ENCODE assay signal across 8 mouse cellular contexts in the genomic region with DNA sequence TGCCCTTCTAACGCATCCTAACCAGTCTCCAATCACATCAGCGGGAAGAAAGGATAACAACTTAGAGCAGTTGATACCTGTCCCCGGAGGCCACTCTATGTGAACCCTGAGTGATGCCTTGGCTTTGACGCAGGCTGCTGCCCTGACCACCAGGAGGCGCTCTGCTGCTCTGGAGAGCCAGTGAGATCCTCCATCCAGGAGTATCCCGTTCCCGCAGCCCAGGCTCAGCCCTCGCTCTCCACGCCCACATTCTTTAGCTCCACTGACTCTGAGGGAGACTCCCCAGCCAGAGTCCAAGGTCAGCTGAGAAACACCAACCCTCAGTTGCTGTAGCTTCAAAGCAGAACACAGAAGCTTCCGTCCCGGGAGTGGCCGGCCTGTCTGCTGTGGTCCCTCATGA.
A peak's percentile ranks its signal among the peaks of the same experiment; 100 is the strongest.
DNase-seq lines count a peak whose midpoint lies in the region; ATAC-seq and TF ChIP-seq lines count a peak whose summit lies in the region.

No protein-coding gene starts in this region.

- H3K4me1 ChIP-seq in forebrain, postnatal 0 days (ENCODE audit: insufficient read depth): no peaks in the 10 kb centered on the region
- no peaks in the 10 kb centered on the region for H3K4me1 ChIP-seq in kidney, adult 2 months (ENCODE audit: control insufficient read depth, insufficient read depth, low read length)
- H3K4me1 ChIP-seq in small intestine, adult 2 months (ENCODE audit: control insufficient read depth, insufficient read depth, insufficient read length, low read length): no peaks in the 10 kb centered on the region

- no peak overlapping the region for H3K9ac ChIP-seq in forebrain, postnatal 0 days

- no peak for ATAC-seq in forebrain, postnatal 0 days

- H3K36me3 ChIP-seq in forebrain, postnatal 0 days (ENCODE audit: insufficient read depth): no peaks in the 10 kb centered on the region
- no peaks in the 10 kb centered on the region for H3K36me3 ChIP-seq in kidney, adult 2 months (ENCODE audit: control insufficient read depth, insufficient read depth, low read length)
- H3K36me3 ChIP-seq in small intestine, adult 2 months (ENCODE audit: control insufficient read depth, insufficient read depth, low read length): no peaks in the 10 kb centered on the region

- WGBS in forebrain, postnatal 0 days: 13% methylated on average over 12 of the region's 12 CpGs
- WGBS in kidney, adult 2 months: 4% methylated on average over 12 of the region's 12 CpGs
- WGBS in small intestine, adult 2 months: 12% methylated on average over 12 of the region's 12 CpGs

- no peak overlapping the region for H3K27ac ChIP-seq in forebrain, postnatal 0 days (ENCODE audit: low read depth, low read length)
- no peak overlapping the region for H3K27ac ChIP-seq in kidney, adult 2 months (ENCODE audit: insufficient read depth, low read depth, low read length)
- H3K27ac ChIP-seq in small intestine, adult 2 months (ENCODE audit: insufficient read depth, low read depth, low read length): no peak overlapping the region

- no peaks in the 10 kb centered on the region for H3K9me3 ChIP-seq in forebrain, postnatal 0 days (ENCODE audit: low read length)

- TF ChIP-seq POLR2A in kidney, adult 2 months (IDR thresholded peaks at IDR 0.05; ENCODE audit: low read depth, low read length): no peak
- no peak for TF ChIP-seq POLR2A in small intestine, adult 2 months (IDR thresholded peaks at IDR 0.05; ENCODE audit: low read depth, low read length)

- H3K4me3 ChIP-seq in forebrain, postnatal 0 days (ENCODE audit: low read depth, low read length): no peak overlapping the region
- H3K4me3 ChIP-seq in kidney, adult 2 months (ENCODE audit: insufficient read depth, low read depth, low read length): no peak overlapping the region
- H3K4me3 ChIP-seq in small intestine, adult 2 months (ENCODE audit: low read depth, low read length): no peak overlapping the region

- H3K27me3 ChIP-seq in forebrain, postnatal 0 days (ENCODE audit: insufficient read depth, low read length): no peaks in the 10 kb centered on the region
- H3K27me3 ChIP-seq in kidney, adult 2 months (replicated peaks; ENCODE audit: control insufficient read depth, insufficient read depth, low read length): no peaks in the 10 kb centered on the region
- no peaks in the 10 kb centered on the region for H3K27me3 ChIP-seq in small intestine, adult 2 months (ENCODE audit: control insufficient read depth, insufficient read depth, low read length)

- intact Hi-C loops in left cerebral cortex, postnatal 14 days (cut with DNase I): loop anchor here (5.0 kb wide), 1 partner anchor 307 kb away; the partner anchor contains the start of gene Ajap1

- no peak overlapping the region for H3K4me2 ChIP-seq in forebrain, postnatal 0 days (ENCODE audit: low read depth)

- peak; percentile 69 for TF ChIP-seq CTCF in forebrain, postnatal 0 days (IDR thresholded peaks at IDR 0.05; ENCODE audit: low read depth)
- TF ChIP-seq CTCF in kidney, adult 2 months (conservative IDR thresholded peaks at IDR 0.05; ENCODE audit: insufficient read depth, insufficient read length, low read depth, low read length): peak; percentile 65
- TF ChIP-seq CTCF in small intestine, adult 2 months (IDR thresholded peaks at IDR 0.05; ENCODE audit: extremely low read depth, insufficient read length, insufficient replicate concordance, low read depth, low read length): peak; percentile 44; the same call in 1 of the 2 replicates

- DNase-seq in left cerebral cortex, adult 18-20 months (ENCODE audit: low spot score in 2 of 2): peak; percentile 41 to 64
- DNase-seq in left cerebral cortex, postnatal 14 days (ENCODE audit: low spot score in 2 of 2): no peak
- DNase-seq in adrenal gland, postnatal 10 days: peak; percentile 70
- peak; percentile 36 for DNase-seq in forebrain, postnatal 0 days
- peak; percentile 56 for DNase-seq in kidney, adult 2 months
- peak; percentile 4 for DNase-seq in lung, adult 18-20 months
- no peak for DNase-seq in thymus, postnatal 14 days

Comparison
In these comparisons a context has a peak if more than half of its experiments do, and no peak if none do; other contexts are left out.
1. DNase-seq: peak in left cerebral cortex, adult 18-20 months (2 of 2), adrenal gland, postnatal 10 days (single experiment), forebrain, postnatal 0 days (single experiment), kidney, adult 2 months (single experiment) and lung, adult 18-20 months (2 of 2); none in left cerebral cortex, postnatal 14 days (0 of 2) and thymus, postnatal 14 days (single experiment).
2. Peak in every context shown above with its lines, with median percentiles within 50 percentile points of each other: CTCF ChIP-seq.